Comparison of ENCODE assay signal across 21 mouse cellular contexts in the genomic region with DNA sequence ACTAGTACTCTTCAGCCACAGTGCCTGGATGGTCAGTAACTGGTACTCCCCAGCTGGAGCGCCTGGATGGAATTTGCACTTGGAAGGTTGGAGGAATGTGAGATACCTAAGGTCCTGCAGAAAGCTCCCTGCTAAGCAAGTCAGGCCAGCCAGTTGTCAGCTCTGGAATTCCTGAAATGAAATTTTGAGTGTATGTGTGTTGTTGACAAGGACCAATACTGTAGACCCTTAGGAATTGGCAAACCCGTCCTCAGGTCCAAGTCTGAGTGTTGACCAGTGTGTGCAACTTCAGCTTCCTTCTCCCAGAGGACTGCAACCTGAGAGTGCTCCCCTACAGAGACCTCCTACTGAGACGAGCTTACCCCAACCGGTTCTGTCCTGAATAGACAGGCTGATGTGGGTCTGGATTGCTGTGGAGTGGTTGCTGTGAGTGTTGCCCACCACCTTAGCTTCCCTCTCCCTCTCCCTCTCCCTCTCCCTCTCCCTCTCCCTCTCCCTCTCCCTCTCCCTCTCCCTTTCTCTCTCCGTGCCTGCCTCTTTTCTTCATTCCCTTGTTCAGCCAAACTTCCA. TPM values are rescaled to one million over a fixed set of nuclear protein-coding genes. Genes with fewer than 3 reads are reported as not detected.
DNase-seq lines count a peak whose midpoint lies in the region; ATAC-seq and TF ChIP-seq lines count a peak whose summit lies in the region.
"Had no signal": no experiment of that assay in that cellular context is flagged by ENCODE, and none has a peak within 500 bp of the region (broad histone marks: within the 10 kb centered on the region; RNA-seq: fewer than 3 reads in every experiment).

No protein-coding gene starts in this region.

- no peaks in the 10 kb centered on the region for H3K9me3 ChIP-seq in embryonic facial prominence, embryonic 12.5 days
- H3K9me3 ChIP-seq in limb, embryonic 10.5 days (replicated peaks): no peaks in the 10 kb centered on the region
- H3K9me3 ChIP-seq: forebrain, embryonic 10.5 days; liver, embryonic 12.5 days had no signal

- TF ChIP-seq POLR2A in kidney, adult 2 months (IDR thresholded peaks at IDR 0.05; ENCODE audit: low read depth, low read length): no peak

- H3K4me3 ChIP-seq in embryonic facial prominence, embryonic 12.5 days: no peak overlapping the region
- H3K4me3 ChIP-seq in kidney, adult 2 months (ENCODE audit: insufficient read depth, low read depth, low read length): no peak overlapping the region
- H3K4me3 ChIP-seq in limb, embryonic 10.5 days: no peak overlapping the region
- H3K4me3 ChIP-seq: forebrain, embryonic 10.5 days; liver, embryonic 12.5 days had no signal

- no peak overlapping the region for H3K9ac ChIP-seq in embryonic facial prominence, embryonic 12.5 days
- H3K9ac ChIP-seq: hindbrain, embryonic 14.5 days; liver, embryonic 12.5 days had no signal

- DNase-seq in kidney, adult 2 months: peak; percentile 67
- peak; percentile 59 to 75 for DNase-seq in kidney, postnatal 25 days
- DNase-seq in lung, postnatal 25 days (ENCODE audit: low spot score): peak; percentile 50
- DNase-seq in spleen, postnatal 14 days (ENCODE audit: low spot score in 2 of 2): no peak
- no peak for DNase-seq in limb, embryonic 10.5 days (ENCODE audit: low spot score)
- DNase-seq in cerebellum, postnatal 14 days: no peak
- DNase-seq: adrenal gland, postnatal 36 days; cerebellum, adult 9-11 months; left cerebral cortex, postnatal 4 days; right cerebral cortex, postnatal 4 days; thymus, adult 2 months had no signal

- peaks cover 12% of the 10 kb centered on the region for H3K36me3 ChIP-seq in embryonic facial prominence, embryonic 12.5 days
- H3K36me3 ChIP-seq in kidney, adult 2 months (ENCODE audit: control insufficient read depth, insufficient read depth, low read length): no peaks in the 10 kb centered on the region
- peaks cover 27% of the 10 kb centered on the region for H3K36me3 ChIP-seq in limb, embryonic 10.5 days

- no peak for ATAC-seq in embryonic facial prominence, embryonic 12.5 days (ENCODE audit: insufficient number of reproducible peaks, insufficient read depth, low FRiP score, low TSS enrichment)
- ATAC-seq: CD4-positive, CD25-positive, alpha-beta regulatory T cell, adult 4 months; intestine, embryonic 16.5 days; liver, embryonic 12.5 days; midbrain, embryonic 16.5 days had no signal

- no peaks in the 10 kb centered on the region for H3K27me3 ChIP-seq in embryonic facial prominence, embryonic 12.5 days
- no peaks in the 10 kb centered on the region for H3K27me3 ChIP-seq in kidney, adult 2 months (replicated peaks; ENCODE audit: control insufficient read depth, insufficient read depth, low read length)
- no peaks in the 10 kb centered on the region for H3K27me3 ChIP-seq in limb, embryonic 10.5 days (ENCODE audit: low read depth, poor library complexity, severe bottlenecking)

- 0 out of 2 replicates have a peak overlapping the region, but pooled peaks have one; percentile 23 for H3K27ac ChIP-seq in embryonic facial prominence, embryonic 12.5 days
- peak overlapping the region; percentile 61; the same call in 1 of the 2 replicates for H3K27ac ChIP-seq in kidney, adult 2 months (ENCODE audit: insufficient read depth, low read depth, low read length)
- no peak overlapping the region for H3K27ac ChIP-seq in limb, embryonic 10.5 days
- H3K27ac ChIP-seq: forebrain, embryonic 10.5 days; hindbrain, embryonic 14.5 days; liver, embryonic 12.5 days had no signal

- 33% methylated on average over 4 of the region's 5 CpGs for WGBS in embryonic facial prominence, embryonic 12.5 days
- whole genome bisulfite sequencing in kidney, adult 2 months: 25% methylated on average over 5 of the region's 5 CpGs
- 45% methylated on average over 5 of the region's 5 CpGs for WGBS in limb, embryonic 10.5 days

- no peaks in the 10 kb centered on the region for H3K4me1 ChIP-seq in embryonic facial prominence, embryonic 12.5 days
- no peaks in the 10 kb centered on the region for H3K4me1 ChIP-seq in kidney, adult 2 months (ENCODE audit: control insufficient read depth, insufficient read depth, low read length)
- 0 out of 2 replicates have a peak, but pooled peaks cover 3% of the 10 kb centered on the region for H3K4me1 ChIP-seq in limb, embryonic 10.5 days
- H3K4me1 ChIP-seq: forebrain, embryonic 10.5 days had no signal

- TF ChIP-seq CTCF in kidney, adult 2 months (conservative IDR thresholded peaks at IDR 0.05; ENCODE audit: insufficient read depth, insufficient read length, low read depth, low read length): no peak

- H3K4me2 ChIP-seq in embryonic facial prominence, embryonic 12.5 days (replicated peaks): no peak overlapping the region
- H3K4me2 ChIP-seq: hindbrain, embryonic 14.5 days; liver, embryonic 12.5 days had no signal

RNA-seq across cellular contexts. Expression of a gene that starts 13.4 kb away (rescaled TPM):
- polyA plus RNA-seq in embryonic facial prominence, embryonic 12.5 days (2016; fragmentation: Nextera tagmentation; extraction: Ambion mirVana): 36.7 and 37.7 TPM in 2 replicates
- polyA plus RNA-seq in kidney, adult 2 months (2012; rRNA removed): 101 and 123 TPM in 2 replicates
- polyA plus RNA-seq in limb, embryonic 10.5 days (2016; fragmentation: Nextera tagmentation; extraction: Ambion mirVana): 35.7 and 37.5 TPM in 2 replicates

RNA-seq across cellular contexts. Expression of a gene that starts 24.8 kb away (rescaled TPM):
- 1.7 and 2.2 TPM in 2 replicates for polyA plus RNA-seq in embryonic facial prominence, embryonic 12.5 days (2016; fragmentation: Nextera tagmentation; extraction: Ambion mirVana)
- polyA plus RNA-seq in kidney, adult 2 months (2012; rRNA removed): 36.8 and 43.6 TPM in 2 replicates
- 0.70 and 2.1 TPM in 2 replicates for polyA plus RNA-seq in limb, embryonic 10.5 days (2016; fragmentation: Nextera tagmentation; extraction: Ambion mirVana)

RNA-seq across cellular contexts. Expression of a gene that starts 37.2 kb away (rescaled TPM):
- not detected in 2 replicates for polyA plus RNA-seq in embryonic facial prominence, embryonic 12.5 days (2016; fragmentation: Nextera tagmentation; extraction: Ambion mirVana)
- polyA plus RNA-seq in kidney, adult 2 months (2012; rRNA removed): 0.10 TPM in 1 of 2 replicates, not detected in the other
- not detected in 2 replicates for polyA plus RNA-seq in limb, embryonic 10.5 days (2016; fragmentation: Nextera tagmentation; extraction: Ambion mirVana)
- polyA plus RNA-seq: CD4-positive, CD25-positive, alpha-beta regulatory T cell, adult 4 months; forebrain, embryonic 10.5 days; frontal cortex, adult 2 months; gonadal fat pad, adult 2 months; heart, postnatal 0 days; intestine, embryonic 16.5 days; liver, embryonic 12.5 days; midbrain, embryonic 16.5 days; thymus, adult 2 months had no signal

RNA-seq across cellular contexts. Expression of a gene that starts 49.9 kb away (rescaled TPM):
- polyA plus RNA-seq in embryonic facial prominence, embryonic 12.5 days (2016; fragmentation: Nextera tagmentation; extraction: Ambion mirVana): 6.1 and 6.5 TPM in 2 replicates
- 22.1 and 23.4 TPM in 2 replicates for polyA plus RNA-seq in kidney, adult 2 months (2012; rRNA removed)
- 2.2 and 3.2 TPM in 2 replicates for polyA plus RNA-seq in limb, embryonic 10.5 days (2016; fragmentation: Nextera tagmentation; extraction: Ambion mirVana)
- polyA plus RNA-seq: CD4-positive, CD25-positive, alpha-beta regulatory T cell, adult 4 months had no signal

RNA-seq across cellular contexts. Expression of a gene that starts 51.5 kb away (rescaled TPM):
- polyA plus RNA-seq in embryonic facial prominence, embryonic 12.5 days (2016; fragmentation: Nextera tagmentation; extraction: Ambion mirVana): 49.9 and 59.6 TPM in 2 replicates
- 459 and 460 TPM in 2 replicates for polyA plus RNA-seq in kidney, adult 2 months (2012; rRNA removed)
- 35.5 and 40.0 TPM in 2 replicates for polyA plus RNA-seq in limb, embryonic 10.5 days (2016; fragmentation: Nextera tagmentation; extraction: Ambion mirVana)

Comparison
In these comparisons a context has a peak if more than half of its experiments do, and no peak if none do; other contexts are left out.
1. DNase-seq: peak in kidney, adult 2 months (single experiment), kidney, postnatal 25 days (2 of 2) and lung, postnatal 25 days (single experiment); none in spleen, postnatal 14 days (0 of 2), limb, embryonic 10.5 days (single experiment) and cerebellum, postnatal 14 days (0 of 2).
2. RNA of a gene that starts 24.8 kb away (polyA plus RNA-seq): 36.8 to 43.6 TPM in kidney, adult 2 months; 1.7 to 2.2 TPM in embryonic facial prominence, embryonic 12.5 days and 0.70 to 2.1 TPM in limb, embryonic 10.5 days; every median in the first group is over 10 times any median in the second.